Mouse (Mus musculus) mouse trophoblast stem cell (cell line): ENCODE results near the gene Cd68.
"Not testable (repeated sequence)": the region's sequence is repeated elsewhere in the genome, so short reads cannot be mapped to it uniquely, and the experiment has no call there.

Source experiments
- in situ Hi-C, 2 experiments: fragments of 300-500 bp; cut with MseI, MboI; formaldehyde crosslinking; loops; 2 replicates in 1 of 2; 3 replicates in 1 of 2; pipeline ENCODE4 v1.15.1; 2025

Cd68 gene

DNA sequence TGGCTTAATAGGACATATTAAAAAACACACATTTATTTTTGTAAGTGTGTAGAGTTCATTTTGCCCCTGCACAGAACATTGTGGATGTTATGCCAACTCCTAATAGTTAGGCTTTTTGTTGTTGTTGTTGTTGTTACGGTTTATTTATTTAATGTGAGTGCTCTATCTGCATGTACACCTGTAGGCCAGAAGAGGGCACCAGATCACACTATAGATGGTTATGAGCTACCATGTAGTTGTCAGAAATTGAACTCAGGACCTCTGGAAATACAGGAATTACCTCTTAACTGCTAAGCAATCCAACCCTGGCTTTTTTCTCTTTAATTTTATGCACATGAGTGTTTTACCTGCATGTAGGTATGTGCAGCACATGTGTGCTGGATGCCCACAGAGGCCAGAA lies 36.2 kb downstream of the Cd68 start:
- in situ Hi-C loops, result no loop called here

DNA sequence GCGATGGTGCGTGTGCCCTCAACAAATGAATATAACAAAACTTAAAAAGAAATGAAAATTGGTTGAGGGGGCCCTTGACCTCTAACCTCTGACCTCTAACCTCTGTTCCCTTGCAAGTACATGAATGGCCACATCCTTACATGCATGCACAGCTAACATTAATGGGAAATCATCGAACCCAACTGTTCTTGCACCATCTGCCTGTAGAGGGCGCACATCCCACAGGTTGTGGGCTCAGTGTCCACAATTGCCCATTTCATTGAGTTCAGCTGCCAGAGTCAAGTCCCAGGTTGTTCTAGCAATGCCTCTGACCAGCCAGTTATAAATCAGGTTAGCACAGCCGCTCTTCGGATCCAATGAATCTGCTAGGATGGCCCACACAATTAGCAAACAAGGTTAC lies 37.7 kb downstream of the Cd68 start:
- in situ Hi-C loops, result no loop called here

DNA sequence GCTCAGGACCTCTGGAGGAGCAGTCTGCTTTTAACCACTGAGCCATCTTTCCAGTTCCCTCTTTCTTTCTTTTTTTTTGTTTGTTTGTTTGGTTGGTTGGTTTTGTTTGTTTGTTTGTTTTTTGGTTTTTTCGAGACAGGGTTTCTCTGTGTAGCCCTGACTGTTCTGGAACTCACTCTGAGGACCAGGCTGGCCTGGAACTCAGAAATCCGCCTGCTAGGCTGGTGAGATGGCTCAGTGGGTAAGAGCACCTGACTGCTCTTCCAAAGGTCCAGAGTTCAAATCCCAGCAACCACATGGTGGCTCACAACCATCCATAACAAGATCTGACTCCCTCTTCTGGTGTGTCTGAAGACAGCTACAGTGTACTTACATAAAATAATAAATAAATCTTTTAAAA lies 41.6 kb downstream of the Cd68 start:
- in situ Hi-C loops, result not testable (repeated sequence)

DNA sequence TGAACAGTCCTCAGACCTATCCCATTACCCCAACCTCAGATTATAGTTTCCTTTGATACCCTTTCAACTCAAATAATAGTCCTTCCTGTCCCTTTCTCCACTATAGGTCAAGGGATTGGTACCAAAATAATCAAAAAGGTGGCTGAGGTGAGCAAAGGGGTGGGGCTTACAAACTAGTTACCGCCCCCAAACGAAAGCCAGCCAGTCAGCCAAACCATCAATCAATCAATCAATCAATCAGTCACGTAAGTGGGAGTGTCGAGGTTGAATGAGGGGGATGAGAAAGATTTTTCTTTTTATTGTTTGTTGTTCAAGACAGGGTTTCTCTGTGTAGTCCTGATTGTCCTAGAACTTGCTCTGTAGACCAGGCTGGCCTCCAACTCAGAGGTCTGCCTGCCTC lies 42.9 kb downstream of the Cd68 start:
- in situ Hi-C loops, result no loop called here

DNA sequence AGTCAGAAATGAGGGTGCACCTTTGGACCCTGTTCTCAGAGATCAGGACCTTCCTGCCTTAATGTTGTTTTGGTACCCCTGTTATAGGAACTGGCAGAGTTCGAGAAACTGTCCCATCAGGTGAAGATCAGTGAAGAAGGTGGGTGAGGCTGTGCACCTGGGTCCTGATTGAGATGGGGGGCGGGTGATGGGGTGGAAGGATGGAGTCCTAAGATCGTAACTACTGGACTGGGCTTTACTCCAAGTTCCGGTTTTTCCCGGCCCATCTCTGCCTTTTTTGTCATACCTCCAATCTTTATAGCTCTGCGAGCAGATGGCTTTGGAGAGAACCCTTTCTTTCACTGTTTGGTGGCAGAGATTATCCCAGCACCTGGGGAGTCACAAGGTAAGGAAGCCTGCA lies 43.5 kb downstream of the Cd68 start:
- in situ Hi-C loops, result no loop called here

DNA sequence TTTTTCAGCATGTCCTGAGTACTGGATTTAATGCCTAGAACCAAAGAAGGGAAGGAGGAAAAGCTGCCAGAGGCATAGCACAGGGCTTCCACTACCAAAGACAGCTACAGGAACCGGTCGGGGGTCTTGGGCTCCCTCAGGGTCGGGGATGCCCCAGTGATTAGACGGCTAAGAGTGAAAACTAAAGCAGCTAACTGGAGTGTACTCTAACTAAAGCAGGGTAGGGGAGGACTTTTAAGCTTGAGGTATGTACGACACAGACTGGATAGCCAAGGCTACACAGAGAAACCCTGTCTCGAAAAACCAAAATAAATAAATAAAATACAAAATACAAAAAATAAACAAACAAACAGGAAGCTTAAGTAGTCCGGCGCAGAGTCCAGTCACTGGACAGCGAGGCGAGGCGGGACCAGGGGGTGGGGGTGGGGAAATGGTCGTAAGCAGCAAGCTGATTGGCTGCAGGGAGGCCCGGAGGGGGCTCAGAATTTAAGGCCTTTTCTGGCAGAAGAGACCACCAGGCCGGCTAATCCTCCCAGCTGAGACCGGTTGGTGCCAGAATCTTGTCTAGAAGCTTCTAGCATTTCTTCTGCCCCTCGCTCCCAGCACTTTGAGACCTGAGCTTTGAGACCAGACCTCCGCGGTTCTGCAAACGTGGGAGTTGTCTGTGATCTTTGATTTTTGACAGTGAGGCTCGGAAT lies 44.2 kb downstream of the Cd68 start, which contains the start of gene Sat2:
Gene Sat2, plus strand, starts transcription at position 454 of the 698 bp plus-strand sequence.
- in situ Hi-C loops, result no loop called here

DNA sequence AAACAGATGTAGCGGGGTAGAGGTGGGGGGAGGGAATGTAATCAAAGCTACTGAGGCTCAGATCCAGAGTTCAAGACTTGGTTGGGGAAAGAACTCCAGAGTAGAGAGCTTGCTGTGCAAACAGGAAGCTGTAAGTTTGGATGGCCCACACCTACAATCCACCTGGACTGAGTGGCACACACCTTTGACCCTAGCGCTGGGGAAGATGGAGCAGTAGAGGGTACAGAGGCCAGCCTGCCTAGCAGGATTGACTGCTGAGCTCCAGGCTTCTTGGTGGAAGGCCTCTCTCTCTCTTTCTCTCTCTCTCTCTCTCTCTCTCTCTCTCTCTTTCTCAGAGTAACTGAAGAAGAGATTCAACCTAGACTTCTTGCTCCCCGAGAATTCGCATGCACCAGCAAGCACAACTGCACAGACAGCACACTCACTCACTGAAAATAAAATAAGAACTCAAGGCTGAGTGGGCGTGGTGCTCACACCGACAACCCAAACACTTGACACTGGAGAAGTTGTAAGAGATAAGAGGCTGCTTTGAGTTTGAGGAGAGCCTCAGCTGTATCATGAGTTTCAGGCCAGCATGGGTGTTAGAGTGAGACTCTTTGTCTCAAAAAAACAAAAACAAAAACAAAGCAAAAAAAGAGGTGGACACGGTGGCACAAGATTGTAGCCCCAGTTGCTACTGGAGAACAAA lies 45.4 kb downstream of the Cd68 start:
- in situ Hi-C loops, result no loop called here

DNA sequence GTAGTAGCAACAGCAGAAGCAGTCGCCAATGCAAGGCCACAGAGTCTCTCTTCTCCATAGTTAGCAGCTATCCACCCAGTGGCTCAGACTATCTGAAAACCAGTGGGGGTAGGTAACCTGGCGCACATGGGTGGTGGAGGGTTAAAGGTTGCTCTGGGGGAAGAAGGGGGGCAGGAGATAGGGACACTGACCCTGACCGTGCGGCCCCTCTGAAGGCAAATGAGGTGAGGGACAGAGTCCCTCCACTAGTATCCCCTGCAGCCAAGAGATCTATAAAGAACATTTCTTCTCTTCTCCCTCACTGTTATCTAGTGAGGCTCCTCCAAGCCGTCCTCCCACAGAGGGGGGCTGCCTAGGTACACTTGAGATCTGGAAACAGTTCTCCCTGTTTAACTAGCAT lies 48.1 kb downstream of the Cd68 start, which contains the start of gene Shbg:
Gene Shbg, minus strand, starts transcription at position 101 of the 400 bp plus-strand sequence.
- in situ Hi-C loops, result loop anchor here in 1 of 2 experiments (10.0 kb wide), 1 partner anchor 83 kb away; no protein-coding TSS in a partner anchor

DNA sequence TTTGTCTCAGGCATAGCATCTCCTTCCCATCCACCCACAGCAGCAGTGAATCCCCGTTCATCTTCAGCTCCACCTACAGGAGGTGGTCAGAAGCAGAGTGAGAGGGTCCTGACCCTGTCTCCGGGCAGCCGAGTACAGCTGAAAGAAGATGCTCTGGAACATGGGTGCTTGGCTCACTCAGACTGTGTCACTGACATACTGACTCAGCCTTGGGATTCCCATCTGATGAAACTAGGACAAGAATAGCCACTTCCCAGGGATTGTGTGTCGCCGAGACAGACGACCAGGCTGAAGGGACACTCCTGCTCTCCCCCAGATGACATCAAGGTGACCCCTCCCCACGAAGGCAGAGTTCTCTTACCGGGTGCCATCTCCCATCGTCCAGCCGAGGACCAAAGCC lies 49.2 kb downstream of the Cd68 start:
- in situ Hi-C loops, result loop anchor here in 1 of 2 experiments (10.0 kb wide), 1 partner anchor 82 kb away; no protein-coding TSS in a partner anchor

DNA sequence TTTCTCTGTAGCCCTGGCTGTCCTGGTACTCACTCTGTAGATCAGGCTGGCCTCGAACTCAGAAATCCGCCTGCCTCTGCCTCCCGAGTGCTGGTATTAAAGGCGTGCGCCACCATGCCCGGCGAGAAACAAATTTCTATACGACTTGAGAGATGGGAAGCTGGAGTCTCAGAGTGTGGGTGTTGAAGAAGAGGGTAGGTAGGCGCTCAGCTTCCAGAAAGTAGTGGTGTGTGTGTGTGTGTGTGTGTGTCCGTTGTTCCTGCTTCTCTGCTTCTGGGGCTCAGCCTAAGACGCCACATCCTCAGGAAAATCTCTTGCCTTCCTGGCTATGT lies 51.7 kb downstream of the Cd68 start:
- in situ Hi-C loops, result loop anchor here in 1 of 2 experiments (10.0 kb wide), 1 partner anchor 79 kb away; no protein-coding TSS in a partner anchor
